Mouse (Mus musculus) CH12.LX (cell line): ENCODE data around the gene Capg.

Source experiments
- CHD2 ChIP-seq: IDR thresholded peaks from 2 replicates; pipeline ENCODE4 v1.6.1; 2011; ENCODE audit warnings: low read length, improper control_type of control experiment
- CTCF ChIP-seq, 2 experiments: IDR thresholded peaks in 1 of 2; conservative IDR thresholded peaks in 1 of 2; 2 replicates each; pipeline ENCODE4 v1.5.1; 2011 to 2012; ENCODE audit warnings: low read depth in 2 of 2, low read length in 2 of 2, improper control_type of control experiment in 1 of 2, inconsistent platforms in 1 of 2, mild to moderate bottlenecking in 1 of 2, moderate library complexity in 1 of 2
- E2F4 ChIP-seq: IDR thresholded peaks from 2 replicates; pipeline ENCODE4 v1.6.1; 2011; ENCODE audit warnings: low read depth, low read length, improper control_type of control experiment; ENCODE audit not compliant: insufficient replicate concordance
- EP300 ChIP-seq: IDR thresholded peaks from 2 replicates; pipeline ENCODE4 v1.6.1; 2011; ENCODE audit warnings: low read length, improper control_type of control experiment
- JUN ChIP-seq: IDR thresholded peaks from 2 replicates; pipeline ENCODE4 v1.6.1; 2011; ENCODE audit warnings: low read depth, mild to moderate bottlenecking, low read length, improper control_type of control experiment, moderate library complexity; ENCODE audit not compliant: insufficient read depth
- MEF2A ChIP-seq: IDR thresholded peaks from 2 replicates; pipeline ENCODE4 v1.6.1; 2014; ENCODE audit warnings: low read depth, mild to moderate bottlenecking, inconsistent platforms, low read length, improper control_type of control experiment, borderline replicate concordance
- MYC ChIP-seq: IDR thresholded peaks from 2 replicates; pipeline ENCODE4 v1.6.1; 2011; ENCODE audit warnings: low read depth, mild to moderate bottlenecking, improper control_type of control experiment, low read length
- SMC3 ChIP-seq: IDR thresholded peaks from 2 replicates; pipeline ENCODE4 v1.6.1; 2011; ENCODE audit warnings: low read depth, low read length, improper control_type of control experiment
- USF2 ChIP-seq: conservative IDR thresholded peaks from 2 replicates; pipeline ENCODE4 v1.6.1; 2011; ENCODE audit warnings: low read depth, low read length, improper control_type of control experiment
- ZKSCAN1 ChIP-seq: IDR thresholded peaks from 2 replicates; pipeline ENCODE4 v1.6.1; 2012; ENCODE audit warnings: low read depth, inconsistent platforms, low read length, improper control_type of control experiment, borderline replicate concordance

DNA sequence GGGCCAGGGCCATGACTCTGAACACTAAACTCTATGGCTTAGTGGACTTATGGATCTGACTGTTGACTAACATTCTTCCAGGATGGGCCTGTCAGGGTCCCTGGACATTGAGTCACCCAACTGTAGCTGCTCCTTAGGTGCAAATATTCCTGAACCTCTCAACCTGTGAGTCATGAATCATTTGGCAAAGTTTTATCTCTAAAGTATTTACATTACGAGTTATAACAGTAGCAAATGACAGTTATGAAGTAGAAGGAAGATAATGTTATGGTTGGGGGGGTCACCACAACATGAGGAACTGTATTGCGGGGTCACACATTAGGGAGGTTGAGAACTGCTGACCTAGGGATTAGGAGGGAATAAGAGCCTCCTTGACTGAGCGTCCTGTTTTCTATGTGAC lies 3.7 kb downstream of the Capg start:
- TF ChIP-seq MYC (no peak), E2F4 (no peak), CTCF (conservative IDR thresholded peaks at IDR 0.05 in 1 of 2, IDR thresholded peaks at IDR 0.05 in 1 of 2; ENCODE audit: low read depth in 2 of 2, low read length in 2 of 2) (no peak), MEF2A (no peak), USF2 (no peak), ZKSCAN1 (no peak), SMC3 (no peak), JUN (no peak), CHD2 (no peak), EP300 (no peak)
